Mouse (Mus musculus) embryonic facial prominence, embryonic 10.5 days (tissue): ENCODE results near the gene Pdpn. TPM values are rescaled to one million over a fixed set of nuclear protein-coding genes. Genes with fewer than 3 reads are reported as not detected.

Source experiments
- DNase-seq: peaks from one replicate; pipeline ENCODE4 v3.0.0-alpha.2; 2017; ENCODE audit warnings: low spot score
- H3K27ac ChIP-seq: fragments of 300-500 bp; sonication (generic); replicated peaks from 2 replicates; pipeline ENCODE4 v1.5.1; 2016; ENCODE audit warnings: mild to moderate bottlenecking
- H3K27me3 ChIP-seq: fragments of 300-500 bp; sonication (generic); replicated peaks from 2 replicates; pipeline ENCODE4 v1.6.1; 2016; ENCODE audit warnings: low read depth, mild to moderate bottlenecking; ENCODE audit not compliant: poor library complexity, severe bottlenecking
- H3K36me3 ChIP-seq: fragments of 300-500 bp; sonication (generic); replicated peaks from 2 replicates; pipeline ENCODE4 v1.6.1; 2016; ENCODE audit warnings: mild to moderate bottlenecking, moderate library complexity
- H3K4me1 ChIP-seq: fragments of 300-500 bp; sonication (generic); 2 replicates; pipeline ENCODE4 v1.6.1; 2016
- H3K4me3 ChIP-seq: fragments of 300-500 bp; sonication (generic); 2 replicates; pipeline ENCODE4 v1.5.1; 2016; ENCODE audit warnings: mild to moderate bottlenecking, moderate library complexity
- H3K9me3 ChIP-seq: fragments of 300-500 bp; sonication (generic); 2 replicates; pipeline ENCODE4 v1.6.1; 2016; ENCODE audit warnings: mild to moderate bottlenecking
- WGBS: fragments of 180-500 bp; shearing (Covaris S2); methylation state at CpG from one replicate; pipeline ENCODE4 v1.1.7; 2016; 5-methylcytosine and 5-hydroxymethylcytosine counted together
- polyA plus RNA-seq: library from polyadenylated mRNA; unstranded; fragments of >200 nt; fragmentation: Nextera tagmentation; extraction: Ambion mirVana; gene quantifications from 2 replicates; pipeline ENCODE4 v1.2.1, GENCODE M21; 2016

Gene Pdpn
- polyA plus RNA-seq, 1 experiment from 2014 or later: 38.0 TPM

DNA sequence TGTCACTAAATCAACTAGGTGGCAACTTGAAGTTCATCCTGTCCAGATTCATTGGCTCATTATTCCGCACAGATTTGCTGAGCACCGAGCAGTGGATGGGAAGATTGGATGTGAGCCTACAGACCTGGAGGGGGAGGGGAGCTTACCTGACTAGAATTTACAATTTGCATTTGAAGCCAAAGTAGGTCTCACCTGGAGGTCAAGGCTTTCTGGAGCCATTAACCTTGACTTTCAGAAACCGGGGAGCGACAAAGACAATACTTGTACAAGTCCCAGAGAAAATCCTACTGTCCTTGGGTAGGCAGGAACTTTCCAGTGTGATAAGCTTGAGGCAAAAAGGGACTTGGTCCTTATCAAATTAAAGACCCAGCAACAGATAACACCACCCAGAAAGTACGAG lies 71.4 kb downstream of the Pdpn start:
- no peaks in the 10 kb centered on the region for H3K4me1 ChIP-seq
- no peak for DNase-seq
- H3K27me3 ChIP-seq: no peaks in the 10 kb centered on the region
- no peak overlapping the region for H3K4me3 ChIP-seq
- 76% methylated on average over 5 of the region's 5 CpGs for WGBS
- H3K9me3 ChIP-seq: no peaks in the 10 kb centered on the region
- no peaks in the 10 kb centered on the region for H3K36me3 ChIP-seq
- H3K27ac ChIP-seq: no peak overlapping the region

DNA sequence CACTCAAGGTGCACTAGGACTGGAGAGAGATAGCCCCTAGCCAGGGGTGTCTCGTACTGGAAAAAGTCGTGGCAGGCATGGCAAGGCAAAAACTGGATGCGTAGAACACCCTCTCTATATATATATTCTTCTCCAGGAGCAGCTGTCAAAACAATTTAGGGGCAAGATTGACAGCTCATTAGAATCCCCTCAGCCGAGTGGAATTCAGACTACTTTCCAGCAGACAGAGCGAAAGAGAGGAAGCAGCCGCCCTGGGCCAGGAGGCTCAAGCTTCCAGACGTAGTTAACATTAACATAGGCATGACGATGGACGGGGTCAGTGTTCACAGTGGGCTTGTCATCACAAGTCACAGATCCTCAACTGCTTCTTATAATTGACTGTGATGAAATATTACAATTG lies 73.5 kb downstream of the Pdpn start:
- 33% methylated on average over 9 of the region's 9 CpGs for WGBS
- Histone ChIP-seq H3K36me3 (no peaks in the 10 kb centered on the region), H3K27me3 (no peaks in the 10 kb centered on the region), H3K27ac (no peak overlapping the region), H3K4me3 (no peak overlapping the region), H3K9me3 (no peaks in the 10 kb centered on the region), H3K4me1 (no peaks in the 10 kb centered on the region)
- DNase-seq: peak; percentile 44

DNA sequence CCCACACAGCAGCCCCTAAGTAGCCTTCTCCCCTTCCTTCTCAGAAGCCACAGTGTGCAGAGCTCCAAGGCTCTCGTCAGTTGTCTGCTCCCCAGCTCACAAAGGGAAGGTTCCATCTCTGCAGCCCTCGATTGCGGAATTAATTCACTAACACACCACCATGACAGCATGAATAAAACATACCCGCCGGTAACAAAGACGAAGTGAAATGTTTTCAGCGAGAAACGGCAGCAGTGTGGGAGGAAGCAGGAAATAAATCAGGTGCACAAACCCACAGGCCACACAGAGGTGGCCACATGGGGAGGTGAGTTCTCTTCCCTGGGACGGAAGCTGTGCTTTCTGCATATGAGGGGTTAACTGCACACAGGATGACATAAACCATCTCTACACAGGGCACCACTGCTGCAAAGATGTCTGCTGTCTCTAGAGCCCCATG lies 80.0 kb downstream of the Pdpn start:
- Histone ChIP-seq H3K36me3 (no peaks in the 10 kb centered on the region), H3K9me3 (no peaks in the 10 kb centered on the region), H3K27me3 (no peaks in the 10 kb centered on the region), H3K4me1 (no peaks in the 10 kb centered on the region), H3K27ac (peak overlapping the region; percentile 35; the same call in 1 of the 2 replicates), H3K4me3 (no peak overlapping the region)
- 65% methylated on average over 9 of the region's 9 CpGs for WGBS
- DNase-seq: no peak

DNA sequence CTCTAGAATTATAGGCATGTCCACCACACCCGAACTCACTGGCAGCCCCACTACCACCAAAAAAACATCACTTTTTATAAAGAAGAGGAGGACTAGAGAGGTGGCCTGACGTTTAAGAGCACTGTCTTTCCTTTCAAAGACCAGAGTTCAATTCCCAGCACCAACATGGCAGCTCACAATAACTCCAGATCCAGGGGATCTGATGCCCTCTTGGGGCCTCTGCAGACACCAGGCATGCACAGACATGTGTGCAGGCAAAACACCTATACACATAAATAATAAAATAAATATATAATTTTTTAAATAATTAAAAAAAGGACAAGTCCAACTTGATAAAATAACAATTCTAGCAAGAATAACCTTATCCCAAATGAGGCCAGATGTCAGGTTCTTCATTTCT lies 80.5 kb downstream of the Pdpn start:
- DNase-seq: no peak
- Histone ChIP-seq H3K27ac (no peak overlapping the region), H3K36me3 (no peaks in the 10 kb centered on the region), H3K27me3 (no peaks in the 10 kb centered on the region), H3K4me1 (no peaks in the 10 kb centered on the region), H3K4me3 (no peak overlapping the region), H3K9me3 (no peaks in the 10 kb centered on the region)
- 81% methylated on average over 2 of the region's 2 CpGs for WGBS

Other genes with a start within 250 kb of the Pdpn start
- gene Prdm2, start 86.6 kb downstream of the Pdpn start, polyA plus RNA-seq: 16.8 and 17.4 TPM in 2 replicates
- 0.10 TPM in 1 of 2 replicates, not detected in the other for gene Lrrc38, start 50.2 kb upstream of the Pdpn start, polyA plus RNA-seq
- not detected in 2 replicates for gene Pramel1, start 94.9 kb upstream of the Pdpn start, polyA plus RNA-seq
- 18.1 and 21.5 TPM in 2 replicates for gene Pramef8, start 112.9 kb upstream of the Pdpn start, polyA plus RNA-seq
- not detected in 2 replicates for gene Oog4, start 150.8 kb upstream of the Pdpn start, polyA plus RNA-seq
- gene Gm13043, start 211.8 kb upstream of the Pdpn start, polyA plus RNA-seq: not detected in 2 replicates
- gene Gm13040, start 236.4 kb upstream of the Pdpn start, polyA plus RNA-seq: not detected in 2 replicates